Mouse (Mus musculus) liver, adult 2 months (tissue): Measurements from ENCODE around the gene Dirc2.

ENCODE experiments used
- CTCF ChIP-seq: fragments of 200-500 bp; IDR thresholded peaks from 2 replicates; pipeline ENCODE4 v1.5.1; 2011; ENCODE audit warnings: low read depth, low read length, control low read depth
- POLR2A ChIP-seq: fragments of 200-500 bp; IDR thresholded peaks from 2 replicates; pipeline ENCODE4 v1.6.1; 2011; ENCODE audit warnings: low read length, control low read depth; ENCODE audit not compliant: insufficient read depth; ENCODE audit errors: extremely low read depth

GRCm38 (mm10) chr16:35711004-35711403, 58.2 kb downstream of the Dirc2 start:
- TF ChIP-seq CTCF (no peak), POLR2A (no peak)
